Mouse (Mus musculus): Measurements from ENCODE around the gene Rpl12.

GRCm38 (mm10) chr2:32954581-32954980, 6.8 kb upstream of the Rpl12 start:
- TF ChIP-seq CTCF (IDR thresholded peaks at IDR 0.05; ENCODE audit: borderline replicate concordance, insufficient read depth, low read depth, low read length) (no peak), POLR2A (IDR thresholded peaks at IDR 0.05; ENCODE audit: borderline replicate concordance, insufficient read depth, low read length) (no peak)
